Mouse (Mus musculus) frontal cortex, postnatal 10 days (tissue): ENCODE results near the gene Itgb3bp.

Experiments
- DNase-seq, 2 experiments: peaks; one replicate each; pipeline ENCODE4 v3.0.0; 2022; ENCODE audit warnings: low spot score in 2 of 2, mixed read lengths in 1 of 2

Itgb3bp gene

DNA sequence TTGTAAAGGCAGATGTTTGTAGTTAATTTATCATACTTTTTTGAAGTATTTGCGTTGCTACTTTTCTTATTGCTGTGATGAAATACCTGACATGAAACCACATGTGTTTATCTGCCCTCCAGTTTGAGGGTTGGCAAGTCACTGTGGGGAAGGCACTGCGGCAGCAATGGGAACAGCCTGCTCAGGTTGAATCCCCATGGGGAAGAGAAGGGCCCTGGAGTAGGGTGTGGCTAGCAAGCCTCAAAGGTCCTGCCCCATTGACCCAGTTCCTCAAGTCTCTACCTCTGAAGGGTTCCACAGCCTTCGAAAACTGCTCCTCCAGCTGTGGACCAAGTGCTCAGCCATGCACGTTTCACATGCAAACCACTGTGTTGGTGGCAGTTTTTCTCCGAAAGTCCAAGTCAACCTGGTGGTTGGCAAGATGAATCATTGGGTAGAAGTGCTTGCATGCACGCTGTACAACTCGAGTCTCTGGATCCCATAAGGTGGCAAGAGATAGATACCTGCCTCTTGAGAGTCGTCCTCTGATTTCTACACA is 203.6 kb downstream of the Itgb3bp start:
- no peak for DNase-seq

- no peak for DNase-seq
Observed at GRCm38 (mm10) chr4:99724331-99724730, 205.3 kb downstream of the Itgb3bp start.

GRCm38 (mm10) chr4:99717905-99718304 is 211.7 kb downstream of the Itgb3bp start:
- DNase-seq: no peak

DNA sequence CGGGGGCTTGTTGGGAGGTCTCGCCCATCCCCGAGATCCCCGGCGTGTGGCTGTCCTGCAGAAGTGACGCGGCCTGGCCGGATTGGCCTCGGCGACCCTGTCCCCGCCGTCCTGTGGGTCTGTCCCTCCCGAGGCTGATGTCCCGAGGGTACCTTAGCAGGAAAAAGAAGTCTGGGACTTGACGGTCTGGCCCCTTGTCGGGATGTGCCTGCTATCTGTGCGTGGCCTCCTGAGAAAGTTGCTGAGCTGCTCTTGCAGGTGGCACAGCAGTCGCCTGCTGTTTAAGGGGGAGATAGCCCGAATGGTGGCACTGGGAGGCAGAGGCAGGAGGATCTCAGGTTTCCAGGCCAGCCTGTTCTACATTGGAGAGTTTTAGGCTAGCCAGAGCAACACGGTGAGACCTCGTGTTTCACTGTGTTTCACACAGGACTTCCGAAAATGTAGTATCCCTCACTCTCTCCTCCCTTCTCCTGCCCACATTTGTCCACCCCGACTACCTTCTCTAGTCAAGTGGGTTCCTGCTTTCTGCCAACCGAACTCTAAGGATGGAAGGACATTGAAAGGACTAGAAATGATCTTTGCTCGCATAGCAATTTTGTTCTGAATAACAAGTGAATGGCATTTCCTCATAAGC is 213.7 kb downstream of the Itgb3bp start:
- no peak for DNase-seq
